Mouse (Mus musculus) G1E (cell line): ENCODE measurements at regions not wholly inside any gene's neighbourhood (a gene's known extent, or its start where the extent isn't known, plus 50 kb on each side); places are given as distances from the start of the nearest gene placed in this dataset.

ENCODE experiments used
- CTCF ChIP-seq: IDR thresholded peaks from 2 replicates; pipeline ENCODE4 v1.5.1; 2012; ENCODE audit warnings: low read depth, low read length, inconsistent platforms, mixed read lengths
- POLR2AphosphoS5 ChIP-seq: IDR thresholded peaks from 2 replicates; pipeline ENCODE4 v1.6.1; 2012; ENCODE audit warnings: low read depth, low read length, inconsistent platforms; ENCODE audit not compliant: insufficient replicate concordance
- TAL1 ChIP-seq: conservative IDR thresholded peaks from 2 replicates; pipeline ENCODE4 v1.6.1; 2012; ENCODE audit warnings: low read depth, low read length, inconsistent platforms, mixed read lengths

- TF ChIP-seq CTCF (no peak), TAL1 (no peak), POLR2AphosphoS5 (no peak)
Observed at GRCm38 (mm10) chr2:148171113-148171512, 124.3 kb upstream of the Foxa2 start.
